Mouse (Mus musculus) liver, embryonic 13.5 days (tissue): Measurements from ENCODE around the gene Sgms1. TPM values are rescaled to one million over a fixed set of nuclear protein-coding genes. Genes with fewer than 3 reads are reported as not detected.
A peak's percentile ranks its signal among the peaks of the same experiment; 100 is the strongest.

Source experiments
- ATAC-seq: fragments of 200-750 bp; cut with Nextera tagmentation; 2 replicates; pipeline ENCODE4 v1.8.0; 2017; ENCODE audit warnings: low read depth, mild to moderate bottlenecking, moderate number of reproducible peaks, moderate library complexity
- DNase-seq: peaks from one replicate; pipeline ENCODE4 v3.0.0; 2022
- H3K27ac ChIP-seq: fragments of 300-500 bp; sonication (generic); 2 replicates; pipeline ENCODE4 v1.5.1; 2015; ENCODE audit warnings: moderate library complexity, mild to moderate bottlenecking, inconsistent platforms
- H3K27me3 ChIP-seq: fragments of 300-500 bp; sonication (generic); 2 replicates; pipeline ENCODE4 v1.6.1; 2015; ENCODE audit warnings: mild to moderate bottlenecking, inconsistent platforms
- H3K36me3 ChIP-seq: fragments of 300-500 bp; sonication (generic); 2 replicates; pipeline ENCODE4 v1.6.1; 2015; ENCODE audit warnings: mild to moderate bottlenecking, inconsistent platforms
- H3K4me1 ChIP-seq: fragments of 300-500 bp; sonication (generic); replicated peaks from 2 replicates; pipeline ENCODE4 v1.6.1; 2015; ENCODE audit warnings: inconsistent platforms
- H3K4me2 ChIP-seq: fragments of 300-500 bp; sonication (generic); 2 replicates; pipeline ENCODE4 v1.6.1; 2015; ENCODE audit warnings: inconsistent platforms, mild to moderate bottlenecking, moderate library complexity
- H3K4me3 ChIP-seq: fragments of 300-500 bp; sonication (generic); replicated peaks from 2 replicates; pipeline ENCODE4 v1.5.1; 2015; ENCODE audit warnings: mild to moderate bottlenecking, inconsistent platforms
- H3K9ac ChIP-seq: fragments of 300-500 bp; sonication (generic); 2 replicates; pipeline ENCODE4 v1.6.1; 2015; ENCODE audit warnings: mild to moderate bottlenecking, inconsistent platforms
- H3K9me3 ChIP-seq: fragments of 300-500 bp; sonication (generic); replicated peaks from 2 replicates; pipeline ENCODE4 v1.6.1; 2016; ENCODE audit warnings: inconsistent platforms
- WGBS: fragments of 180-500 bp; shearing (Covaris S2); methylation state at CpG from one replicate; pipeline ENCODE4 v1.1.7; 2015; ENCODE audit not compliant: insufficient replicate concordance; 5-methylcytosine and 5-hydroxymethylcytosine counted together
- polyA plus RNA-seq: library from polyadenylated mRNA; unstranded; fragments of >200 nt; fragmentation: Nextera tagmentation; extraction: Ambion mirVana; gene quantifications from 2 replicates; pipeline ENCODE4 v1.2.1, GENCODE M21; 2015

Sgms1 gene
- polyA plus RNA-seq, 1 experiment from 2014 or later, result 23.4 TPM

DNA sequence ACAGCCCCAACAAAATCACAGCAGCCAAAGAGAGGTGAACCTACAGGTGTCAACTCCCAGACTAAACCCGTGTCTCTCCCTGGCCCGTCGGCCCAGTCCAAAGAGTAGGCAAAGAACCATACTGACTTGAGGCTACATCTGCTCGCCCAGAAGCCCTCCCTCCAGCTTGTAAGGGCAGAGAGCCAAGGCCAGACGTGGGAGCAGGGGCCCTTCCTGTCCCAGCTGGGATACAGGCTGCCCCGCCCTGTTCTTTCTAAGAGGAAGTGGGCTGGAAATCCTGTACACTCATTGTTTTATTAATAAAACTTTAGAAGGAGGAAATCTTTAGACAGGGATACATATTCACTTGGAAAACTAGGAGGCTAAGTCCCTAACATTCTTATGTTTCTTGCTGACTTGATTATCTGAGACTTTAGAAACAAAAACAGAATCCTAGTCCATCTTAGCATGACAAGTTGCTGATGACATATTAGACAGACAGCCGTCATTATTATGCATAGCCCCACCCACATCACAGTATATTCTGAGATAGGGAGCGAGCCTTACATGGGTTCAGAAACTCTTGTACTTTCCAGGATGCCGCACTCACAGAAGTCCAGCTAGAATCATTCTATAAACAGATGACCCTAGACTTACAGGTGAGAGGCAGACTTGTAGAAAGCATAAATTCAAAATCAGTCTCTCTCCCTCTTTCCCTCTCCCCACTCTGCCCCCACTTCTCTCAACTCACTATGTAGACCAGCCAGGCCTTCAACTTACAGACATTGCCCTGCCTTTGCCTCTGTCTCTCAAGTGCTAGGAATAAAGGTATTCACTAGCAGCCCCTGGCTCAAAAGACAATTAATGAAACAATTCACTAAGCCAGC, 85.3 kb downstream of the Sgms1 start:
- H3K27ac ChIP-seq, result peak overlapping the region; percentile 63
- no peak for DNase-seq
- H3K4me2 ChIP-seq, result no peak overlapping the region
- H3K36me3 ChIP-seq, result 0 out of 2 replicates have a peak, but pooled peaks cover 3% of the 10 kb centered on the region
- no peak overlapping the region for H3K4me3 ChIP-seq
- H3K27me3 ChIP-seq, result no peaks in the 10 kb centered on the region
- 47% methylated on average over 9 of the region's 9 CpGs for WGBS
- ATAC-seq, result peak; percentile 45; the same call in 1 of the 2 replicates
- H3K9ac ChIP-seq, result no peak overlapping the region
- peaks cover 21% of the 10 kb centered on the region for H3K4me1 ChIP-seq
- no peaks in the 10 kb centered on the region for H3K9me3 ChIP-seq

DNA sequence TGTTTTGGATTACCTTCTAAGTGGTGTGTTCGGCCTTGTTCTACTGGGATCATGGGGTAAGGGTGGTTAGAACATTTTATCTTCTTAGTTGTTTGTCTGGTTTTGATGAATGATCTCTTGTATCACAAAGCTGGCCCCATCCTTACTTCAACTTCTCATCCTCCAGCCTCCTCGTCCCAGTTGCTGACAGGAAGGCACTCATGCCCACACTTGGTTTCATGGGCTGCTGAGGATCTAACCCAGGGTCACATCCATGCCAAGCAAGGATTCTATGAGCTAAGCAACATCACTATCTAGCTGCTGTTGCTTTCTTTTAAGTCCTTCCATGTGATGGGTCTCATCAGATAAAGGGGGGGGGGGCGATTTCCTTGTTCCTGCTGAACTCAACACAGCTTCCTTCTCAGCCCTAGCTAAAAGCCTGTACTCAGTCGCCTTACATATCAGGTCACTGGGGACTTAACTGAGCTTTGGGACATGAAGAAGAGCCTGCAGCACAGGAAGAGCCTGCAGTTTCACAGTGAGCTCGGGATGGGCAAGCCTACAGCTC, 86.6 kb downstream of the Sgms1 start:
- no peak for ATAC-seq
- Histone ChIP-seq H3K4me3 (no peak overlapping the region), H3K27me3 (no peaks in the 10 kb centered on the region), H3K9me3 (no peaks in the 10 kb centered on the region), H3K4me2 (no peak overlapping the region), H3K27ac (no peak overlapping the region), H3K9ac (no peak overlapping the region), H3K4me1 (peaks cover 21% of the 10 kb centered on the region), H3K36me3 (0 out of 2 replicates have a peak, but pooled peaks cover 3% of the 10 kb centered on the region)
- DNase-seq, result no peak
- WGBS, result 45% methylated on average over 5 of the region's 5 CpGs

DNA sequence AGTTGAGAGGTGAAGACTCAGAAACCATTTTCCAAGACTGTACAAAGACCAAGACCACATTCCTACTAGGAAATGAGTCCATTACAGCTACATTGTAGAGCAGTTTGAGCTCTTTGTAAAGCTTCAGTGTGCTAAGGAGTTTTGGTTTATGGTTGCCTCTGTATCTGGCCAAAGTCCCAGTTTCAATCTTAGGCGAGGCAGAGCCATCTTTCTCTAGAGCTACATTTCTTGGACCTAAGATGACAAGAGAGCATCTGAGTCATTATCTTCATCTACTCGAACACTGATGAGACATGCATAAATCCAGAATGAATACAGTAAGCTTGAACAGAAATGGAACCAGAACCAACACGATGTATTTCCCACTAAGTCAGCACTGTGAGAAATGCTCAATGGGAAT, 87.9 kb downstream of the Sgms1 start:
- no peak overlapping the region for H3K9ac ChIP-seq
- peaks cover 21% of the 10 kb centered on the region for H3K4me1 ChIP-seq
- H3K36me3 ChIP-seq, result 0 out of 2 replicates have a peak, but pooled peaks cover 3% of the 10 kb centered on the region
- H3K9me3 ChIP-seq, result no peaks in the 10 kb centered on the region
- no peak for ATAC-seq
- DNase-seq, result no peak
- no peak overlapping the region for H3K4me3 ChIP-seq
- H3K4me2 ChIP-seq, result no peak overlapping the region
- 56% methylated on average over 3 of the region's 3 CpGs for WGBS
- no peak overlapping the region for H3K27ac ChIP-seq
- H3K27me3 ChIP-seq, result no peaks in the 10 kb centered on the region

DNA sequence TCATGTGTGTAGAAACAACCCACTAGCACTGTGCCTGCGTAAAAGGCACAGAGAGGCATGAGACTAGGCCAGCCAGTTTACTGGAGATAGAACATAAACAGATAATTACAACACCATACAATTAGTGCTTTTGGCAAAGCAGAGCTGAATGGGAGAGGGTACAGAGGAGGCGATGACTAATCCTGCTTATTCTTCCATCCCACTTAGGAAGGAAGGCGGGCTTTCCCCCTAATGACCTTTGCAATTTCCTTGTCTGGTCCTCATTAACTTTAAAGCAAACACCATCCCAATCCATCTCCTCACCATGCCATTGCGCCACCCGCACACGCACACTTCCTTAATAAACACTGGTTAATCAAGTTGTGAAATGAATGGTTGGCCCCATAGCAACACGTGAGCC, 91.3 kb downstream of the Sgms1 start:
- H3K9me3 ChIP-seq, result no peaks in the 10 kb centered on the region
- no peak overlapping the region for H3K4me3 ChIP-seq
- H3K4me1 ChIP-seq, result peaks cover 14% of the 10 kb centered on the region
- H3K4me2 ChIP-seq, result no peak overlapping the region
- no peaks in the 10 kb centered on the region for H3K27me3 ChIP-seq
- no peak for DNase-seq
- WGBS, result 76% methylated on average over 7 of the region's 7 CpGs
- H3K9ac ChIP-seq, result no peak overlapping the region
- ATAC-seq, result no peak
- no peak overlapping the region for H3K27ac ChIP-seq
- 0 out of 2 replicates have a peak, but pooled peaks cover 3% of the 10 kb centered on the region for H3K36me3 ChIP-seq

DNA sequence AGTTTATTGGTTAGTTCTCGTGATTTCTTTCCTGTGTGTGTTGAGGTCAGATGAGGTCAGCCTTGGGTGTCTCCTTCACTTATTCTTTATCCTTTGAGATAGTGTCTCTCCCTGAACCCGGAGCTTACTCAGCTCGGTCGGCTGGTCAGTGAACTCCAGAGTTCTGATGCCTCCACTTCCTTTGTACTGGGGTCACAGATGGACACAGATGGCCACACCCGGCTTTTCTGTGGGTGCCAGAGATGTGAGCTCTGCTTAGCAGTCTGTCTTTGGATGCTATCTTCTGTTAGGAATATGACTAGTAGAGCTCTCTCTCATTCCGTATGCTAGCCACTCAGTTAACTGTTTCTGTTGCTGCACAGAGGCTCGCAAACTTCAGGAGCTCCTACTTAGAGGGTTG, 92.7 kb downstream of the Sgms1 start:
- ATAC-seq (no peak), DNase-seq (no peak)
- Histone ChIP-seq H3K27ac (no peak overlapping the region), H3K4me2 (no peak overlapping the region), H3K27me3 (no peaks in the 10 kb centered on the region), H3K4me3 (no peak overlapping the region), H3K9ac (no peak overlapping the region), H3K4me1 (peaks cover 23% of the 10 kb centered on the region), H3K36me3 (0 out of 2 replicates have a peak, but pooled peaks cover 3% of the 10 kb centered on the region), H3K9me3 (no peaks in the 10 kb centered on the region)
- 71% methylated on average over 7 of the region's 7 CpGs for WGBS

DNA sequence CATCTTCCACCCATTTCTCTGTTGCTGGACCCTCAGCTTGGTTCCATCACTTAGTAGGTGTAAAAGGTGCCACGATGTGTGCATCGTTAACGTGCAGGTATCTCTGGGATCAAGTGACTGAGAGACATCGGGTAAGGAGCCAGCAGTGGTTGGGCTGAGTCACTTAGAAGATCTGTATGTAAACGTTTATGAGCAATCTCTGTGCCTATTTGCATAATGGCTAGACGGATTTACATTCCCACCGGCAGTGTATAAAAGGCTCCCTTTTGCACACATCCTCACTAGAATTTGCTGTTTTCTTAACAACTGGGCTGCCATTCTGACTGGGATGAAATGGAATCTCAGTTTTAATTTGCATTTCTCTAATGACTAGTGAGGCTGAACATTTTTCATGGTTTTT, 93.9 kb downstream of the Sgms1 start:
- no peak for DNase-seq
- Histone ChIP-seq H3K36me3 (0 out of 2 replicates have a peak, but pooled peaks cover 3% of the 10 kb centered on the region), H3K9ac (no peak overlapping the region), H3K4me1 (peaks cover 26% of the 10 kb centered on the region), H3K27ac (no peak overlapping the region), H3K27me3 (no peaks in the 10 kb centered on the region), H3K4me2 (no peak overlapping the region), H3K9me3 (no peaks in the 10 kb centered on the region), H3K4me3 (no peak overlapping the region)
- 74% methylated on average over 7 of the region's 7 CpGs for WGBS
- no peak for ATAC-seq

DNA sequence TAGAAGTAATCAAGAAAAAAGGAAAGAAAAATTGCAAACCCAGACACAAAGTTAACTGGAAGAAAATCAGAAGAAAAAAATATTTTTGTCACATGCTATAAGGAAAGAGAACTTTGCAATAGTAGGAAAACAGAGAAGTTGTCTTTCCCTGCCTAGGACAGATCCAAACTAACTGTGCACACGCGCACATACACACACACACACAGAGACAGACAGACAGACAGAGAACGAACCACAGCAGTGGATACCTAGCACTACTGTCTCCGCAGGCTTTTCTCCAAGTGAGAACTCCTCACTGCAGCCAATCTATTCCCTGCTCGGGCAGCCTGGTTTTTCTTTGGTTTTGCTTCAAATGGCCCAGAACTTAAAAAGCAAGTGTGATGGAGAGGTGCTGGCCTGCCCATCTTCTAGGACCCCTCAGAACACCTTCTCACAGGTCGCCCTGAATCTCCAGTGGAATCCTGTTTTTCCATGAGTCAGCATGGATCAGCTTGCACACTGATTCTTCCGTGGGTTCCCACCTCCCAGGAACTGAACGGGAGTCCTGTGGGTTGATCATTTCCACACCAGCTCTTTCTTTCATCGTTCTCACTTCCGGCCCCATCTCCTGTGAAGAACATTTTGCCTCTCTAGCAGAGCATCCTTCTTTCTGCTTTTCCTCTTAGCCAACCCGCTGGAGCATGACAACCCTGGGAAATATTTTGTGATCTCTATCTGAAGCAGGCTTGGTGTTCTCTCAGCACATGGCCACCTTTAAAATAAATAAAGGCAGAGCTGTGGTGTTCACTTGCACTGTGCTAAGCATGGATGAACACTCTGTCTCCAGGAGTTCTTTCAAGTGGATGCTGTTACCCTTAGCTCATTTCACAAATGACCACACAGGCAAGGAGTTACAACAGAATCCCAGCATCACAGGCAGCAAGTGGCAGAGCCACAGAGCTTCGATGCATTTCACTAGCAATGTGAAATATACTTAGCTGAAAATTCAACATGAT, 96.4 kb downstream of the Sgms1 start:
- Histone ChIP-seq H3K9ac (no peak overlapping the region), H3K4me1 (peaks cover 26% of the 10 kb centered on the region), H3K27me3 (no peaks in the 10 kb centered on the region), H3K4me2 (0 out of 2 replicates have a peak overlapping the region, but pooled peaks have one; percentile 17), H3K9me3 (no peaks in the 10 kb centered on the region), H3K36me3 (no peaks in the 10 kb centered on the region), H3K4me3 (no peak overlapping the region), H3K27ac (no peak overlapping the region)
- ATAC-seq (no peak), DNase-seq (no peak)
- 64% methylated on average over 12 of the region's 12 CpGs for WGBS

DNA sequence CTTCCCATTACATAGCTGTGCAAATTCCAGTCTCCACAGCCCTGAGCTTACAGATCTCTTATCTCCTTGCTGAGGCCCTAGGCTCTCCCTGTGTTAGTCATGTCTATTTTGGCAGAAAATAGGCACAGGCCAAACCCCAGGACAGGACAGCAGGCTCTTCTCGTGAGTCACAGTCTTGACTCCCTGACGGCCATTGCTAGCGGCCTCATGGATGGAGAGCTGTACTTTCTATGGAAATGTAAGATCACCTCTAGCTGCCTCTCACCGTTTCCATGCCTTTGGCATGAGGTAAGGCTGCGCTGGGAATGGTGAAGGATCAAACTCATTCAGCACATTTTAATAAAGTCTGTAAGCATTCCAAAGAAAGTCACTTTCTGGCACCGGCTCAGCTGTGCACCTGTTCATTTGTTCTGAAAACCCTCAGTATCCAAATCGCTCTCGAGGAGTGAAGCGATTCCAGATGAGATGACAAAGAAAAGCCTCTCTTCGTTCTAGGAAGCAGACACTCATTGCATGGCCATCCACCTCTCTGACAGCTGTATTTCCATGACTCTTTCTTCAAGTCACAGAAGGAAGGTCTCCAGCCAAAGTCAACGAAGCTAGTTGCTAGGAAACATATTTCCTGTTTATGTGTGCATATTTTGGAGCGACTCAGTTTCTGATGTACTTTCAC, 97.3 kb downstream of the Sgms1 start:
- Histone ChIP-seq H3K36me3 (no peaks in the 10 kb centered on the region), H3K4me3 (no peak overlapping the region), H3K9me3 (no peaks in the 10 kb centered on the region), H3K27me3 (no peaks in the 10 kb centered on the region), H3K9ac (no peak overlapping the region), H3K4me1 (peaks cover 26% of the 10 kb centered on the region), H3K27ac (no peak overlapping the region), H3K4me2 (0 out of 2 replicates have a peak overlapping the region, but pooled peaks have one; percentile 19)
- WGBS, result 64% methylated on average over 12 of the region's 12 CpGs
- ATAC-seq, result no peak
- no peak for DNase-seq

DNA sequence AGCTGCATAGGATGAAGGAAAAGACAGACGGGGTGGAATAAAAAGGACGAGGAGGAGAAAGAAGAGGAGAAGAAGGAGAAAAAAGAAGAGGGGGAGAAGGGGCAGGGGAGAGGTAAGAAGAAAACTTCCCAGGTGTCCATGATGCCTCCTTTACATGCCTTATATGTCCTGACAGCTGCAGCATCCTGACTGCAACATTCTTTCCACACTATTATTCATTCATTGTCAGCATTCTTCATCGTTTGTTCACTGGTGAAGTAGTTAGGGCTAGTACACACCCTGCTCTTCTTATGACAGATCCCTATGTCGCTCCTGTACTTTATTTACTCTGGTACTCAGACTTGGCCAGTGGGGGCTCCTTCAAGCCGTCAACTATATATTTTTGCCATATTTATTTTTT, 98.4 kb downstream of the Sgms1 start:
- no peak for DNase-seq
- H3K4me3 ChIP-seq, result no peak overlapping the region
- no peak overlapping the region for H3K27ac ChIP-seq
- peaks cover 26% of the 10 kb centered on the region for H3K4me1 ChIP-seq
- no peaks in the 10 kb centered on the region for H3K9me3 ChIP-seq
- ATAC-seq, result no peak
- H3K27me3 ChIP-seq, result no peaks in the 10 kb centered on the region
- no peaks in the 10 kb centered on the region for H3K36me3 ChIP-seq
- WGBS, result 76% methylated on average over 5 of the region's 5 CpGs
- no peak overlapping the region for H3K4me2 ChIP-seq
- H3K9ac ChIP-seq, result no peak overlapping the region

DNA sequence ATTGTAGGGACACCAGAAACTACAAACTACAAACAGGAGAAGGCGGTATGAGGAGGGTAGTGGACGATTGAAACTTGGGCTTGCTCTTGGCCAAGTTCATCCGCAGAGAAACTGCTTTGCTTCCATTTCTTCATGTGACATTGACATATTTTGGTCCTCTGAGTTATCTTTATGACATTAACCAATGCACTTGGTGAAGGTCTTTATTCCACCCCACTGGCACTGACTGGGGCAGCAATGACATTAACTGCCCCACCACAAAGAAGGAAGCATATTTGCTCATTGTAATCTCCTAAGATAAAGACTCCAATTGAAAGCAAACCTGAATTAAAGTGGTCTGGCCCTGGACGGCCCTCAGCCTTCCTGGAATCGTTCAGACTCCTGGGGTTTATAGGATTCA, 100.6 kb downstream of the Sgms1 start:
- DNase-seq (no peak), ATAC-seq (no peak)
- H3K4me2 ChIP-seq, result no peak overlapping the region
- H3K9me3 ChIP-seq, result no peaks in the 10 kb centered on the region
- H3K4me1 ChIP-seq, result peaks cover 21% of the 10 kb centered on the region
- H3K36me3 ChIP-seq, result no peaks in the 10 kb centered on the region
- H3K9ac ChIP-seq, result no peak overlapping the region
- H3K27me3 ChIP-seq, result no peaks in the 10 kb centered on the region
- no peak overlapping the region for H3K27ac ChIP-seq
- WGBS, result 73% methylated on average over 5 of the region's 5 CpGs
- no peak overlapping the region for H3K4me3 ChIP-seq
